Mouse (Mus musculus): ENCODE measurements around the gene Sall4. TPM values are rescaled to one million over a fixed set of nuclear protein-coding genes. Genes with fewer than 3 reads are reported as not detected.
A peak's percentile ranks its signal among the peaks of the same experiment; 100 is the strongest.

Gene Sall4
- total RNA-seq (2014; rRNA removed) (0.60 and 1.8 TPM in 2 replicates), polyA plus RNA-seq (2015; fragmentation: Nextera tagmentation; extraction: Ambion mirVana) (0.54 and 0.87 TPM in 2 replicates)

GRCm38 (mm10) chr2:168767582-168767981 is at the start of gene Sall4:
TSS of gene Sall4 (minus strand) at chr2:168767943.
- H3K27me3 ChIP-seq (ENCODE audit: insufficient read depth, low read length), result peaks cover 22% of the 10 kb centered on the region
- peak within 1 kb of the TSS; percentile 45 for H3K4me3 ChIP-seq (ENCODE audit: low read depth, low read length)
- no peaks in the 10 kb centered on the region for H3K9me3 ChIP-seq (ENCODE audit: low read length)
- peak within 1 kb of the TSS; percentile 80 for H3K4me2 ChIP-seq (ENCODE audit: low read depth, low read length, poor library complexity, severe bottlenecking)
- 0 out of 2 replicates have a peak within 1 kb of the TSS, but pooled peaks have one; percentile 1 for H3K9ac ChIP-seq (replicated peaks; ENCODE audit: low read length, poor library complexity, severe bottlenecking)
- peaks cover 2% of the 10 kb centered on the region; the same call in 1 of the 2 replicates for H3K4me1 ChIP-seq (ENCODE audit: insufficient read depth, low read length)
- peaks cover 4% of the 10 kb centered on the region; the same call in 1 of the 2 replicates for H3K36me3 ChIP-seq (ENCODE audit: insufficient read depth, low read length)
- TF ChIP-seq CTCF (IDR thresholded peaks at IDR 0.05), result no peak
- ATAC-seq (ENCODE audit: low FRiP score) (no peak), DNase-seq (ENCODE audit: low spot score) (no peak)
- H3K27ac ChIP-seq (ENCODE audit: low read depth, low read length), result no peak within 1 kb of the TSS
- WGBS, result 18% methylated on average over 10 of the region's 10 CpGs

- DNase-seq (ENCODE audit: low spot score) (no peak), ATAC-seq (ENCODE audit: low FRiP score) (no peak)
- Histone ChIP-seq H3K4me2 (ENCODE audit: low read depth, low read length, poor library complexity, severe bottlenecking) (no peak overlapping the region), H3K27me3 (ENCODE audit: insufficient read depth, low read length) (no peaks in the 10 kb centered on the region), H3K9ac (replicated peaks; ENCODE audit: low read length, poor library complexity, severe bottlenecking) (no peak overlapping the region), H3K36me3 (ENCODE audit: insufficient read depth, low read length) (no peaks in the 10 kb centered on the region), H3K9me3 (ENCODE audit: low read length) (no peaks in the 10 kb centered on the region), H3K27ac (ENCODE audit: low read depth, low read length) (no peak overlapping the region), H3K4me1 (ENCODE audit: insufficient read depth, low read length) (no peaks in the 10 kb centered on the region), H3K4me3 (ENCODE audit: low read depth, low read length) (no peak overlapping the region)
- no peak for TF ChIP-seq CTCF (IDR thresholded peaks at IDR 0.05)
- WGBS, result 59% methylated on average over 6 of the region's 6 CpGs
These were observed 45.5 kb upstream of the Sall4 start for GRCm38 (mm10) chr2:168813243-168813642.

GRCm38 (mm10) chr2:168809895-168810294 is 42.2 kb upstream of the Sall4 start:
- Histone ChIP-seq H3K27ac (ENCODE audit: low read depth, low read length) (no peak overlapping the region), H3K27me3 (ENCODE audit: insufficient read depth, low read length) (no peaks in the 10 kb centered on the region; the same call in 1 of the 2 replicates), H3K4me3 (ENCODE audit: low read depth, low read length) (no peak overlapping the region), H3K9me3 (ENCODE audit: low read length) (no peaks in the 10 kb centered on the region), H3K36me3 (ENCODE audit: insufficient read depth, low read length) (no peaks in the 10 kb centered on the region), H3K4me2 (ENCODE audit: low read depth, low read length, poor library complexity, severe bottlenecking) (0 out of 2 replicates have a peak overlapping the region, but pooled peaks have one; percentile 9), H3K4me1 (ENCODE audit: insufficient read depth, low read length) (no peaks in the 10 kb centered on the region; the same call in 1 of the 2 replicates), H3K9ac (replicated peaks; ENCODE audit: low read length, poor library complexity, severe bottlenecking) (no peak overlapping the region)
- WGBS, result 6% methylated on average over 14 of the region's 14 CpGs
- no peak for DNase-seq (ENCODE audit: low spot score)
- TF ChIP-seq CTCF (IDR thresholded peaks at IDR 0.05), result no peak
- no peak for ATAC-seq (ENCODE audit: low FRiP score)

- WGBS, result 37% methylated on average over 4 of the region's 4 CpGs
- no peak for TF ChIP-seq CTCF (IDR thresholded peaks at IDR 0.05)
- ATAC-seq (ENCODE audit: low FRiP score) (no peak), DNase-seq (ENCODE audit: low spot score) (no peak)
- no peak overlapping the region for H3K4me2 ChIP-seq (ENCODE audit: low read depth, low read length, poor library complexity, severe bottlenecking)
- no peaks in the 10 kb centered on the region for H3K36me3 ChIP-seq (ENCODE audit: insufficient read depth, low read length)
- no peak overlapping the region for H3K27ac ChIP-seq (ENCODE audit: low read depth, low read length)
- no peak overlapping the region for H3K9ac ChIP-seq (replicated peaks; ENCODE audit: low read length, poor library complexity, severe bottlenecking)
- H3K4me3 ChIP-seq (ENCODE audit: low read depth, low read length), result no peak overlapping the region
- no peaks in the 10 kb centered on the region for H3K9me3 ChIP-seq (ENCODE audit: low read length)
- H3K27me3 ChIP-seq (ENCODE audit: insufficient read depth, low read length), result no peaks in the 10 kb centered on the region; the same call in 1 of the 2 replicates
- no peaks in the 10 kb centered on the region; the same call in 1 of the 2 replicates for H3K4me1 ChIP-seq (ENCODE audit: insufficient read depth, low read length)
These were observed 39.9 kb upstream of the Sall4 start for GRCm38 (mm10) chr2:168807681-168808080.

- ATAC-seq (ENCODE audit: low FRiP score) (no peak), DNase-seq (ENCODE audit: low spot score) (no peak)
- no peak overlapping the region for H3K4me2 ChIP-seq (ENCODE audit: low read depth, low read length, poor library complexity, severe bottlenecking)
- TF ChIP-seq CTCF (IDR thresholded peaks at IDR 0.05), result no peak
- no peaks in the 10 kb centered on the region for H3K36me3 ChIP-seq (ENCODE audit: insufficient read depth, low read length)
- H3K9ac ChIP-seq (replicated peaks; ENCODE audit: low read length, poor library complexity, severe bottlenecking), result no peak overlapping the region
- WGBS, result 76% methylated on average over 4 of the region's 4 CpGs
- no peak overlapping the region for H3K4me3 ChIP-seq (ENCODE audit: low read depth, low read length)
- no peak overlapping the region for H3K27ac ChIP-seq (ENCODE audit: low read depth, low read length)
- no peaks in the 10 kb centered on the region for H3K9me3 ChIP-seq (ENCODE audit: low read length)
- H3K27me3 ChIP-seq (ENCODE audit: insufficient read depth, low read length), result no peaks in the 10 kb centered on the region; the same call in 1 of the 2 replicates
- H3K4me1 ChIP-seq (ENCODE audit: insufficient read depth, low read length), result no peaks in the 10 kb centered on the region; the same call in 1 of the 2 replicates
These were observed 36.1 kb upstream of the Sall4 start for GRCm38 (mm10) chr2:168803849-168804248.

- TF ChIP-seq CTCF (IDR thresholded peaks at IDR 0.05), result no peak
- Histone ChIP-seq H3K4me3 (ENCODE audit: low read depth, low read length) (no peak overlapping the region), H3K9ac (replicated peaks; ENCODE audit: low read length, poor library complexity, severe bottlenecking) (no peak overlapping the region), H3K36me3 (ENCODE audit: insufficient read depth, low read length) (no peaks in the 10 kb centered on the region), H3K27ac (ENCODE audit: low read depth, low read length) (no peak overlapping the region), H3K4me1 (ENCODE audit: insufficient read depth, low read length) (no peaks in the 10 kb centered on the region), H3K27me3 (ENCODE audit: insufficient read depth, low read length) (no peaks in the 10 kb centered on the region), H3K9me3 (ENCODE audit: low read length) (no peaks in the 10 kb centered on the region), H3K4me2 (ENCODE audit: low read depth, low read length, poor library complexity, severe bottlenecking) (no peak overlapping the region)
- DNase-seq (ENCODE audit: low spot score) (no peak), ATAC-seq (ENCODE audit: low FRiP score) (no peak)
- 85% methylated on average over 12 of the region's 12 CpGs for WGBS
These were observed 31.6 kb upstream of the Sall4 start for GRCm38 (mm10) chr2:168799326-168799725.
